Mouse (Mus musculus): ENCODE results near the gene D130043K22Rik.

- TF ChIP-seq GATA1 (IDR thresholded peaks at IDR 0.05; ENCODE audit: borderline replicate concordance, low read length) (no peak), POLR2AphosphoS5 (IDR thresholded peaks at IDR 0.05; ENCODE audit: insufficient replicate concordance, low read depth, low read length) (no peak), CTCF (IDR thresholded peaks at IDR 0.05; ENCODE audit: low read depth, low read length) (no peak), TAL1 (conservative IDR thresholded peaks at IDR 0.05; ENCODE audit: low read depth, low read length) (no peak), GATA2 (IDR thresholded peaks at IDR 0.05; ENCODE audit: borderline replicate concordance, low read depth, low read length) (no peak)
Observed at GRCm38 (mm10) chr13:24880208-24880607, 35.3 kb downstream of the D130043K22Rik start.
